Mouse (Mus musculus): ENCODE data around the gene Stk38l. TPM values are rescaled to one million over a fixed set of nuclear protein-coding genes. Genes with fewer than 3 reads are reported as not detected.

Stk38l gene
- 15.4 and 15.8 TPM in 2 replicates for polyA plus RNA-seq (2015; fragmentation: Nextera tagmentation; extraction: Ambion mirVana)

DNA sequence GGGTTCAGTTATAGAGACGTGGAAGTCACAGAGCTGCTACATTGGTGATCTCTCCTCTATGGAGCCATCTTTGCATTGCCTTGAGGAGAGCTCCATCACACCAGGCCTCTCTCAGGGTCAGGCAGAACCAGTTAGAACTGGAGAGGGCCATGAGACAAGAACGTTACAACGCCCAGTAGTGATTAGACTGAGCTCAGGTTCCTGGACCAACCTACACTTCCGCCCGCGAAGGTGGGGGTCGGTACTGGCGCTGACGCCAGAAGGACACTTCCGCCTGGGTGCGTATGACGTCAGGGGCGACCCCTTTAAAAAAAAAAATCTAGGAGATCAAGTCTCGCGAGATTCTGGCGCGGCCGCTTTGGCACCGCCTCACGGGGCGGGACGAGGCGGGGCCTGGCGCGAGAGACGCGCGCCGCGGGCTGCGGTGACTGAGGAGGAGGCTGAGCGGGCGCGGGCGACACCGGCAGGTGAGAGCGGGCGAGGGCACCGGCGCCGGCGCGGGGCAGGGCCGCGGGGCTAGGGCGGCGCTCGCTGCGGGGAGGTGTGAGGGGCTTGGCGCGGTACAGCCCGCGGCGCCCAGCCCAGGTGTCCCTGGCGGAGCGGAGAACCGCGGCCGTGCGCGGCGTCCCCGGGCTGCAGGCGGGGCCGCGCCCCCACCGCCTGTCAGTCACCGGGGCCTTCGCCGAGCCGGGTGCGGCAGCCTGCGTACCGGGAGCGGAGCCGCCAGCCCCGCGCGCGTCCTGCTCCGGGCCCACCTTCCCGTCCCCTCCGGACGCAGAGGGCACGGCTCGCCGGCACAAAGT is at the start of gene Stk38l:
Stk38l (plus strand) TSS at position 415 of the 803 bp plus-strand sequence.
- H3K4me3 ChIP-seq (ENCODE audit: low read length), result peak within 1 kb of the TSS; percentile 91
- H3K4me2 ChIP-seq (replicated peaks; ENCODE audit: low read depth, low read length), result peak within 1 kb of the TSS; percentile 74
- peak; percentile 98 for ATAC-seq (ENCODE audit: low FRiP score, low TSS enrichment)
- H3K4me1 ChIP-seq (ENCODE audit: insufficient read depth, low read length), result peaks cover 7% of the 10 kb centered on the region; the same call in 1 of the 2 replicates
- no peaks in the 10 kb centered on the region for H3K27me3 ChIP-seq (ENCODE audit: insufficient read depth, low read length)
- no peaks in the 10 kb centered on the region for H3K36me3 ChIP-seq (ENCODE audit: insufficient read depth, low read length)
- H3K9ac ChIP-seq (replicated peaks; ENCODE audit: low read length), result peak within 1 kb of the TSS; percentile 84
- H3K27ac ChIP-seq (ENCODE audit: low read length), result peak within 1 kb of the TSS; percentile 56
- no peaks in the 10 kb centered on the region for H3K9me3 ChIP-seq (ENCODE audit: low read length)
- 1% methylated on average over 78 of the region's 87 CpGs for WGBS

DNA sequence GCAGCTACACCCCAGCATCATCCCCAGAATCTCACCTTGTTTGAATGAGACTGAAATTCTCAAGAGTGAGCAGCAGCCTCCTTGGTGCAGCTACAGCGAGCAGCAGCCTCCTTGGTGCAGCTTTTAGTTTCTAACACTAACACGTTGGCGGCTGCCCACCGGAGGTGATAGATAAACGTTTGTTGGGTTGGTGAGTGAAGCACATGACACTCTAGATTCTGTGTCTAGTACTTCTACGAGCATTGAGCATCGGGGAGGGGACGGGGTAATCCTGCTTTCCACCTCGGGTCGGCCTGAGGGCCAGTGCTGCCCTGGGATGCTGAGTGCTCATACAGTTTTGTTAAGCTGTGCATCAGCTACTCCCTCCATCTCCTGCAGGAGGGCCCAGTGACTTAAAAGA is 47.9 kb upstream of the Stk38l start:
- peaks cover 3% of the 10 kb centered on the region; the same call in 1 of the 2 replicates for H3K9me3 ChIP-seq (ENCODE audit: low read length)
- 74% methylated on average over 10 of the region's 10 CpGs for WGBS
- no peak overlapping the region for H3K9ac ChIP-seq (replicated peaks; ENCODE audit: low read length)
- no peaks in the 10 kb centered on the region for H3K4me1 ChIP-seq (ENCODE audit: insufficient read depth, low read length)
- H3K27ac ChIP-seq (ENCODE audit: low read length), result no peak overlapping the region
- H3K36me3 ChIP-seq (ENCODE audit: insufficient read depth, low read length), result no peaks in the 10 kb centered on the region
- no peak for ATAC-seq (ENCODE audit: low FRiP score, low TSS enrichment)
- H3K4me2 ChIP-seq (replicated peaks; ENCODE audit: low read depth, low read length), result no peak overlapping the region
- H3K4me3 ChIP-seq (ENCODE audit: low read length), result no peak overlapping the region
- H3K27me3 ChIP-seq (ENCODE audit: insufficient read depth, low read length), result no peaks in the 10 kb centered on the region

DNA sequence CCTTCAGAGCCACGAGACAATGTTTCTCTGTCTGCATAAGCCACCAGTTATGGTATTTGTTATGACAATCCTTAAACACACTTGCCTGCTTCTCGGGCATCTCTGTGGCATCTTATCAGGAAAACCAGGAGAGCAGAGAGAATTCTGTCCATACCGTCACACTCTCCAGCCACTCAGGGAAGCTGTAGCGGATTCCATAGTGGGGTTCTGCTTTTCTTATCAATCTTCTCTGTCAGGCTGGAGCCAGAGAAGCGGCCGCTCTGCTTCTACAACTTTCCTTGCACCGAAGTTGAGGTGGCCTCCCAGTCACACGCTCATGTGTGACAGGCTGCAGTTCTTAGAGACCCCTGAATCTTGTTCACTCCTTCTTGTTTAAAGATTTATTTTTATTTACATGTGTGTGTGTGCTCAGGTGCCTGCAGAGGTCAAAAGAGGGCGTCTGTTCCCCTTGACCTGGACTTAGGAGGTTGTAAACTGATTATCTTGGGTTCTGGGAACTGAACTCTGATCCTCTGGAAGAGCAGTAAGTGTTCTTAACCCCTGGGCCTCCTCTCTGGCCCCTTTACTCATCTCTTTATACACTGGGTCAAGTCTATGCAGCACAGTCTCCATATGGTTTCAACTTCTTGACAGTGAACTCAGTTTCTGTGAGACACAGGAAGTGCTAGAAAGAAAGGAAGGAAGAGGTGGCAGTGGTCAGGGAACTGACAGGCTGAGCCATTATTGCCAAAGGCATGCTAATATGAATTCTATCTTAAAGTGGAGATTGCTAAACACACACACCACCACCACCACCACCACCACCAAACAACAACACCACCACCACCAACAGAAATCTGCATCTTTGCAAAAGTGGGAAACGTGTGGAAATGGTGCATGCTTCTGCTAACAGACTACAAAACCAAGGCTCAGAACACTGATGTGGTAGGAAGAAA is 46.4 kb upstream of the Stk38l start:
- H3K9ac ChIP-seq (replicated peaks; ENCODE audit: low read length), result no peak overlapping the region
- H3K4me2 ChIP-seq (replicated peaks; ENCODE audit: low read depth, low read length), result no peak overlapping the region
- ATAC-seq (ENCODE audit: low FRiP score, low TSS enrichment), result no peak
- H3K36me3 ChIP-seq (ENCODE audit: insufficient read depth, low read length), result no peaks in the 10 kb centered on the region
- peaks cover 3% of the 10 kb centered on the region; the same call in 1 of the 2 replicates for H3K9me3 ChIP-seq (ENCODE audit: low read length)
- no peak overlapping the region for H3K27ac ChIP-seq (ENCODE audit: low read length)
- H3K4me1 ChIP-seq (ENCODE audit: insufficient read depth, low read length), result no peaks in the 10 kb centered on the region
- H3K4me3 ChIP-seq (ENCODE audit: low read length), result no peak overlapping the region
- 68% methylated on average over 10 of the region's 10 CpGs for WGBS
- no peaks in the 10 kb centered on the region for H3K27me3 ChIP-seq (ENCODE audit: insufficient read depth, low read length)

DNA sequence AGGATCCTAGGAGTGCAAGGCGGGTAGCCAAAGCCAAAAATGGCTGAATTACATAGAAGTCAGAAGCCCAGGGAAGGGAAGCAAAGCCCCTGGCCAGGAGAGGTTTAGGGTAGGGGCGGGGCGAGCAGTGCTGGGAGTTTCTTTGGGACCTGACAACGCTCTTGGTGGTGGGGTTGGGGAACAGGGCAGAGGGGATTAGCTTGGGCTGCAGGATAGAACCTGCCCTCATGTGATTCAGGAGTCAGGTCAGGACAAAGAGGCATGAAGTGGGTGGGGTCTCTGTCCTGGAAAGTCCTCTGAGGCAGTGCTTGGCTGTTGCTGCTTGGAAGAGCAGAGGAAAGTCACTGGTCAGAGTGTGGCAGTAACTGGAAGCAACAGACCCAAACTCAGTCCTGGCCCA is 40.9 kb upstream of the Stk38l start:
- ATAC-seq (ENCODE audit: low FRiP score, low TSS enrichment), result no peak
- Histone ChIP-seq H3K4me1 (ENCODE audit: insufficient read depth, low read length) (no peaks in the 10 kb centered on the region), H3K36me3 (ENCODE audit: insufficient read depth, low read length) (no peaks in the 10 kb centered on the region), H3K27me3 (ENCODE audit: insufficient read depth, low read length) (no peaks in the 10 kb centered on the region), H3K27ac (ENCODE audit: low read length) (no peak overlapping the region), H3K9me3 (ENCODE audit: low read length) (peaks cover 4% of the 10 kb centered on the region), H3K4me3 (ENCODE audit: low read length) (no peak overlapping the region), H3K9ac (replicated peaks; ENCODE audit: low read length) (no peak overlapping the region), H3K4me2 (replicated peaks; ENCODE audit: low read depth, low read length) (no peak overlapping the region)
- 73% methylated on average over 4 of the region's 4 CpGs for WGBS

DNA sequence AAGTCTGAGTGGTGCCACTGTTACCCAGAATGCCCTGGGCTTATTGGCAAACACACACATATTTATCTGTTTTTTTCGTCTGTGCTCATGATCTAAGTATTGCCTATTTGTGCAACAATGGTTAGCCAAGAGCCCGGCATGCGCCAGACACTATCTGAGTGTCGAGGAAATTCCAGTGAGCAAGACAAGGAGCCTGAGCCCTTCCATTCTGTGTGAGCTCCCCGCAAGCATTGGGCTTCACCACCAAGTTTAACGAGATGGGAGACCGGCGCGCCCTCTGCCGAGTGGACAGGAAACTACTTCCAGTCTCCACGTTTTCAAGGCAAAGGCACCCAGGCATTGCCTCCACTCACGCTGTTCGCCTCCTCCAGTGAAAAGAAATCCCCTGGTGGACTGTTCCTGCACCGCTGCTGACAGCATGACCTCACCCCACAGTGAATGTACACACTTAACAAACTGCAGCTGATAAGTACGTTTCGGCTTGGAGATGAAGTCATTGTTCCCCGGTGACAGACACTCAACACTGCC is 39.0 kb upstream of the Stk38l start:
- no peak overlapping the region for H3K9ac ChIP-seq (replicated peaks; ENCODE audit: low read length)
- peaks cover 4% of the 10 kb centered on the region; the same call in 1 of the 2 replicates for H3K9me3 ChIP-seq (ENCODE audit: low read length)
- no peak overlapping the region for H3K4me2 ChIP-seq (replicated peaks; ENCODE audit: low read depth, low read length)
- WGBS, result 81% methylated on average over 17 of the region's 17 CpGs
- no peaks in the 10 kb centered on the region for H3K27me3 ChIP-seq (ENCODE audit: insufficient read depth, low read length)
- no peaks in the 10 kb centered on the region for H3K36me3 ChIP-seq (ENCODE audit: insufficient read depth, low read length)
- H3K4me1 ChIP-seq (ENCODE audit: insufficient read depth, low read length), result no peaks in the 10 kb centered on the region
- H3K4me3 ChIP-seq (ENCODE audit: low read length), result no peak overlapping the region
- H3K27ac ChIP-seq (ENCODE audit: low read length), result no peak overlapping the region
- no peak for ATAC-seq (ENCODE audit: low FRiP score, low TSS enrichment)

DNA sequence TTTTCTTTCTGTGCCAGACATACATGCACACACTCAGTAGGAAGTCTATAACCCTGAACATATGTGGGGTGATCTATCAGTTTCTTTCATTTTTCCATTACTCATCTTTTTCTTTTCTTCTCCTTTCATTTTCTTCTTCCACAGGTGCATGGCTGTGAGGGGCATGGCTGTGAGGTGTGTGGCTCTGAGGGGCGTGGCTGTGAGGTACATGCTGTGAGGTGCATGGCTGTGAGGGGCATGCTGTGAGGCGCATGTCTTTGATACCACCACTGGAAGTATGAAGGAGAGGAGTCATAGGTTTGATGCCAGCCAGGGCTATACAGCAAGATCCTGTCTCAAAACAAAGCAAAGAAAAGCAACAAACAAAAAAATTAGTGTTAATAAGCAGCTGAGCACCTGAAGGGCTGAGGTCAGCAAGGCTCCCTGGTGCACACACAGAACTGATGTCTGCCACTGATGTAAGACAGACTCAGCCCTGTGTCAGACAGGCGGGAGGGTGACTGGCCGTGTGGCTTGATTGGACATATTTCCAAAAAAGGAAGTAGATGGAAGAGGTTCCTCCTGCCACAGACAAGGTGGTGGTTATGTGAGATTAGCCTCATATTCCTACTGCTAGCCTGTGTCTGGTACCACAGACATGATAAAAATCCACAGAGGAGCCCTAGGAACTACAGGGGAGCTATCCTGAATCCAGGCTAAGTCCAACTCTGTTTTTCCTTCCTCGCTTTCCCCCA is 38.2 kb upstream of the Stk38l start:
- H3K4me1 ChIP-seq (ENCODE audit: insufficient read depth, low read length), result no peaks in the 10 kb centered on the region
- no peak for ATAC-seq (ENCODE audit: low FRiP score, low TSS enrichment)
- no peaks in the 10 kb centered on the region for H3K36me3 ChIP-seq (ENCODE audit: insufficient read depth, low read length)
- 75% methylated on average over 5 of the region's 5 CpGs for WGBS
- H3K27ac ChIP-seq (ENCODE audit: low read length), result no peak overlapping the region
- no peak overlapping the region for H3K4me3 ChIP-seq (ENCODE audit: low read length)
- H3K4me2 ChIP-seq (replicated peaks; ENCODE audit: low read depth, low read length), result no peak overlapping the region
- peaks cover 4% of the 10 kb centered on the region; the same call in 1 of the 2 replicates for H3K9me3 ChIP-seq (ENCODE audit: low read length)
- no peak overlapping the region for H3K9ac ChIP-seq (replicated peaks; ENCODE audit: low read length)
- no peaks in the 10 kb centered on the region for H3K27me3 ChIP-seq (ENCODE audit: insufficient read depth, low read length)

DNA sequence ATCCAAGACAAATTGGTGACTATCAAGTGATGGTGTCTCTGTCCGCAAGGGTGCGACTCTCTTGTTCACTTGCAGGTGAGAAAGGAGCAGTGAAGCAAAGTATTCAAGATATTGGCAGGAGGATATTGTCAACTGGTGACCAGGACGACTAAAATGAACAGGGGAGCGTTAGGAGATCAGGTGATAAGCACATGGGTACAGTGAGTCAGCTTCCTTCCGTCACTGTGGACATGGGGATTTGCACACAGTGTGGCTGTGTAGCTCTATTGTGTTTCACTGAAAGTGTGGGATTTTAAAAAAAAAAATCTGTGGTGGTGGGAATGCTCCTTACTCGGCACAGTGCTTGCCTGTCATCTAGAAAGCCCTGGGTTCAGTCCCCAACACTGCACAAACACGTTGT is 36.8 kb upstream of the Stk38l start:
- no peak for ATAC-seq (ENCODE audit: low FRiP score, low TSS enrichment)

DNA sequence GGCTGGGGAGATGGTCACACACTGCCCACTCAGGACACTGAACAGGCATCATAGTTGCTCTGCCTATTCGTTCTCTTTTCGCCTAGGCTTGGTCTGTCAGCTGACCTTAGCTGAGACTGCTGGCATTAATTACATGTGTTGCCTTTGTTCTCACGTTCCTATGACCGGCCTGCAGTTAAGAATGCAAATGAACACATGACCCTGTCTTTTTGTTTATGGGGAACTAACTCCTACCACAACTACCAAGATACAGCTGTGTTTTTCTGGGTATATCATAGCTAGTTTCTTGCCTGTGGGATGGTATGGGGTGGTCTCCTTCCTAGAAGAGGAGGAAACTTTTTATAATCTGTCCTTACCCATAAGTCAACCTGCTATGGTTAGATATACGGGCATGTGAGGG is 35.9 kb upstream of the Stk38l start:
- Histone ChIP-seq H3K9ac (replicated peaks; ENCODE audit: low read length) (no peak overlapping the region), H3K4me2 (replicated peaks; ENCODE audit: low read depth, low read length) (no peak overlapping the region), H3K27ac (ENCODE audit: low read length) (no peak overlapping the region), H3K4me1 (ENCODE audit: insufficient read depth, low read length) (no peaks in the 10 kb centered on the region), H3K36me3 (ENCODE audit: insufficient read depth, low read length) (no peaks in the 10 kb centered on the region), H3K4me3 (ENCODE audit: low read length) (no peak overlapping the region), H3K9me3 (ENCODE audit: low read length) (peaks cover 4% of the 10 kb centered on the region; the same call in 1 of the 2 replicates), H3K27me3 (ENCODE audit: insufficient read depth, low read length) (no peaks in the 10 kb centered on the region)
- no peak for ATAC-seq (ENCODE audit: low FRiP score, low TSS enrichment)
- 87% methylated on average over 5 of the region's 5 CpGs for WGBS

More for the DNA sequence above, 36.8 kb upstream of the Stk38l start:
- WGBS, result 87% methylated on average over 7 of the region's 7 CpGs
- Histone ChIP-seq H3K9me3 (ENCODE audit: low read length) (peaks cover 4% of the 10 kb centered on the region; the same call in 1 of the 2 replicates), H3K27me3 (ENCODE audit: insufficient read depth, low read length) (no peaks in the 10 kb centered on the region), H3K27ac (ENCODE audit: low read length) (no peak overlapping the region), H3K9ac (replicated peaks; ENCODE audit: low read length) (no peak overlapping the region), H3K4me1 (ENCODE audit: insufficient read depth, low read length) (no peaks in the 10 kb centered on the region), H3K36me3 (ENCODE audit: insufficient read depth, low read length) (no peaks in the 10 kb centered on the region), H3K4me2 (replicated peaks; ENCODE audit: low read depth, low read length) (no peak overlapping the region), H3K4me3 (ENCODE audit: low read length) (no peak overlapping the region)

DNA sequence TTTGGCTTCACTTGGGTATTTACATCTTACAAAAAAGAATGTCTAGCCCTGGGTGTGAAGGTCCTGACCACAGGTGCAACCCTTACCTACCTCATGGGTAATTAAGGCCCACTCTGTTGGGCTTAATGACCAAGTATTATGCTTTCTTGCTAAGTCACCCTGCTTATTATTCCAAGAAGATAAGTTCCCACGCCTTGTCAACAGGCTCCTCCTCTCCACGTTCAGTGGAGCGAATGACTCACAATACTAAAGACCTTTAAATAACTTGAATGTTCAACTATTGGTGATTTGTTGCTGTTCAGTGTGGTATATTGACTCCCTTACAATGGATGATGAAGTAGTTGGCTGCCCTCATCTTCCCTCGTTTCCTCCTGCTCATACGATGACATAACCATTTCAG is 27.0 kb upstream of the Stk38l start:
- H3K9me3 ChIP-seq (ENCODE audit: low read length), result 0 out of 2 replicates have a peak, but pooled peaks cover 5% of the 10 kb centered on the region
- H3K27ac ChIP-seq (ENCODE audit: low read length), result no peak overlapping the region
- H3K4me3 ChIP-seq (ENCODE audit: low read length), result no peak overlapping the region
- H3K27me3 ChIP-seq (ENCODE audit: insufficient read depth, low read length), result no peaks in the 10 kb centered on the region
- 65% methylated on average over 5 of the region's 5 CpGs for WGBS
- H3K4me2 ChIP-seq (replicated peaks; ENCODE audit: low read depth, low read length), result no peak overlapping the region
- no peaks in the 10 kb centered on the region for H3K36me3 ChIP-seq (ENCODE audit: insufficient read depth, low read length)
- H3K4me1 ChIP-seq (ENCODE audit: insufficient read depth, low read length), result no peaks in the 10 kb centered on the region
- H3K9ac ChIP-seq (replicated peaks; ENCODE audit: low read length), result no peak overlapping the region
- no peak for ATAC-seq (ENCODE audit: low FRiP score, low TSS enrichment)
